In the genomic region with DNA sequence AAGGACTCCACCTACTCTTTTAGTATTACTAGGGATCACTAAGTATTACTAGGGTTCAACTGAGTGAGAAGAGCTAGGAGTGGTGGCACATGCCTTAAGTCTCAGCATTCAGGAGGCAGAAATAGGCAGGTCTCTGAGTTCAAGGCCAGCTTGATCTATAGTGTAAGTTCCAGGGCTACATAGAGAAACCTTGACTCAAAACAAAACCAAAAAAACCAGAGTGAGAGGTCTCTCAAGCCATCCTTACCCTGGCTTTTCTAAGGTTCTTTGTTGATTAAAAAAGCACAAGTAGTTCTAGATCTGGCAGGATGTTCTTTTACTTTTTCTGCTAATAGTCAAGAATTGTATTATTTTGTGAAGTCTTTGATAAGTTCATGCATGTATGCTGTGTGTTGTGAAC, we compare ENCODE assay signal across 24 mouse cellular contexts.
"Had no signal": no experiment of that assay in that cellular context is flagged by ENCODE, and none has a peak within 500 bp of the region (broad histone marks: within the 10 kb centered on the region; RNA-seq: fewer than 3 reads in every experiment).

No protein-coding gene starts in this region.

- H3K4me3 ChIP-seq: heart, embryonic 13.5 days; hindbrain, embryonic 10.5 days; hindbrain, embryonic 12.5 days; intestine, embryonic 15.5 days; layer of hippocampus, adult 2 months; limb, embryonic 10.5 days; limb, embryonic 12.5 days; liver, embryonic 12.5 days had no signal

- H3K9ac ChIP-seq: heart, embryonic 13.5 days; hindbrain, embryonic 12.5 days; hindbrain, embryonic 14.5 days; intestine, embryonic 15.5 days; limb, embryonic 12.5 days; liver, embryonic 12.5 days; liver, embryonic 14.5 days had no signal

- H3K27ac ChIP-seq: heart, embryonic 13.5 days; hindbrain, embryonic 10.5 days; hindbrain, embryonic 12.5 days; hindbrain, embryonic 14.5 days; intestine, embryonic 15.5 days; layer of hippocampus, adult 2 months; limb, embryonic 10.5 days; limb, embryonic 12.5 days; liver, embryonic 12.5 days; liver, embryonic 14.5 days had no signal

- H3K4me2 ChIP-seq: heart, embryonic 11.5 days; heart, embryonic 13.5 days; hindbrain, embryonic 12.5 days; hindbrain, embryonic 14.5 days; intestine, embryonic 15.5 days; limb, embryonic 12.5 days; liver, embryonic 12.5 days had no signal

- H3K36me3 ChIP-seq: heart, embryonic 13.5 days; hindbrain, embryonic 10.5 days; hindbrain, embryonic 12.5 days; intestine, embryonic 15.5 days; limb, embryonic 12.5 days; liver, embryonic 12.5 days had no signal

- ATAC-seq: forebrain, embryonic 16.5 days; hindbrain, embryonic 16.5 days; inflammation-experienced regulatory T-cells, adult 6 months; intestine, embryonic 15.5 days; intestine, postnatal 0 days; liver, embryonic 12.5 days had no signal

- H3K27me3 ChIP-seq: heart, embryonic 13.5 days; hindbrain, embryonic 12.5 days; intestine, embryonic 15.5 days; limb, embryonic 12.5 days; liver, embryonic 12.5 days had no signal

- H3K9me3 ChIP-seq: heart, embryonic 13.5 days; hindbrain, embryonic 10.5 days; hindbrain, embryonic 12.5 days; intestine, embryonic 15.5 days; limb, embryonic 10.5 days; limb, embryonic 12.5 days; liver, embryonic 12.5 days had no signal

- DNase-seq: gastrocnemius, postnatal 14 days; heart, postnatal 10 days; heart, postnatal 36 days; kidney, adult 18-20 months; kidney, adult 8-10 months; kidney, postnatal 10 days; kidney, postnatal 25 days; kidney, postnatal 4 days; lung, adult 18-20 months had no signal
